Mouse (Mus musculus): ENCODE results near the gene Hnrnph1.
A peak's percentile ranks its signal among the peaks of the same experiment; 100 is the strongest.
"Not testable (repeated sequence)": the region's sequence is repeated elsewhere in the genome, so short reads cannot be mapped to it uniquely, and the experiment has no call there.

The Hnrnph1 gene

DNA sequence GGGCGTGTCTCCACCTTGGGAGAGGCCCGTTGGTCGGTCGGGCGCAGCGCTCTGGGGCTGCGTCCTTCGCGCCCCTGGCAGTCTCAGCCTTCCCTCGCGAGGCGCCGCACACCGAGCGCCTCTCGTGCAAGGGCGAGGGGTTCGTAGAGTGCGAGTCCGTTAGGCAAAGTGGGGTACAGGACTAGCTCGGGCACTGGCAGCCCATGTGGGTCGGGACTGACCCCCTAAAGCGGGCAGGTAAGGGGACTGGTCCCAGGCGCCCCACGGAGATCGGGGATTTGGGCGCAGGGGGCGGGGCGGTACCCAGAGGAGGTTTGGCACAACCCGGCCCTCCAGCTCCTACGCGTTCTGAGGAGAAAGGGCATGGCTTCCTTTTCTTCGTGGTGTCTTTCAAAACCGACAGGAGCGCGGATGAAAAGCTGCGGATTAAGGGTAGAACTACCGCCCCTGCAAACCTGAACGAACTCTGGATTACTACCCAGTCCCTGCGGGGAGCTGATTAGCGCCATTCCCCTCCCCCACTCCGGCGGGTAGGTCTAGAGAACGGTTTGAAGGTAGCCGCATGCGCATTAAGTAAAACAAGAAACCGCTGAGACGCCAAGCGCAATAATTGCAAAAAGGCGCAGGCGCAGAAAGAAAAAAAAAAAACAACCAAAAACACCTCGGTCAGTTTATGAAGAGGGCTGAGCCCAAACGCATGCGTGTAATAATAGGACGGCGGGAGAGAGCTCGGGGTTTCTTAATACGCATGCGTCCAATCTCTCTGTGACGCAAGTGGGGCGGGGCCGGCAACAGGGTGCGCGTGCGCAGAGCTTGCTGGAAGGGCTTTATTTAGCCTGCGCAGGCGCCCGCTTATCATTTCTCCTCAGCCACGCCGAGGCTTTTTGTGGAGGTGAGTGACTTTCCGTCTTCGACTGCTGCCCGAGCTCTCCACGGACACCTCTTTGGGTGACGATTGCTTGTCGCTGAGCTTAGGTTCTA is at the start of gene Hnrnph1:
Hnrnph1 (plus strand) TSS at position 80 of the 981 bp plus-strand sequence.
- peak; percentile 99 for DNase-seq

DNA sequence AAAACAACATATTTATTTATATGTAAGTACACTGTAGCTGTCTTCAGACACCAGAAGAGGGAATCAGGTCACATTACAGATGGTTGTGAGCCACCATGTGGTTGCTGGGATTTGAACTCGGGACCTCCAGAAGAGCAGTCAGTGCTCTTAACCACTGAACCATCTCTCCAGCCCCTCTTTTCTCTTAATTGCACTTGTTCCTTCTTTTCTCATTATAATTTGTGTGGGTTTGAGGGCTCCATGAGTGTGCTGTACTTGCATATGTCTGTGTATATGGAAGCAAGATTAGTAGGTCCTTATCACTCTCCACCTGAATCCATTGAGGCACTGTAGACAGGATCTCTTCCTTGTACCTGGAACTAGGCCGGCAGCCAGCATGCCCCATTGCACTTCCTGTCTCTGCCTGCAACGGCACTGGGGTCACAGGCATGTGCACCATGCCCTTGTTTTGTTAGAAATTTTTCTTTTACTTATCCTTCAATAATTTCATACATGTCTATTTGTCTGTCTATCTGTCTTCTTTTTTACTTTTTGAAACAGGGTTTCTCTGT is 48.6 kb upstream of the Hnrnph1 start:
- DNase-seq = no peak

DNA sequence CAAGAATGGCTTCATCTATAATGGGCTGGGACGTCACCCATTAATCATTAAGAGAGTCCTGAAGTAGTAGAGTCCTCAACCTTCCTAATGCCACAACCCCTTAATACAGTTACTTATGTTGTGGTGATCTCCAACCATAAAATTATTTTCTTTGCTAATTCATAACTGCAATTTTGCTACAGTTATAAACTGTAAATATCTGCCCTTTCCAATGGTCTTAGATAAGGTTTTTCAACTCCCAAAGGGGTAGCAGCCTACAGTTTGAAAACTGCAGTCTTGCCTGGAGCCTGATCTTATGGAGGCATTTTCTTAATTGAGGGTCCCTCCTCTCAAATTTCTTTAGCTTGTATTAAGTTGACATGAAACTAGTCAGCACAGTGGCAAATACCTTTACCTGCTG is 47.4 kb upstream of the Hnrnph1 start:
- DNase-seq = no peak

DNA sequence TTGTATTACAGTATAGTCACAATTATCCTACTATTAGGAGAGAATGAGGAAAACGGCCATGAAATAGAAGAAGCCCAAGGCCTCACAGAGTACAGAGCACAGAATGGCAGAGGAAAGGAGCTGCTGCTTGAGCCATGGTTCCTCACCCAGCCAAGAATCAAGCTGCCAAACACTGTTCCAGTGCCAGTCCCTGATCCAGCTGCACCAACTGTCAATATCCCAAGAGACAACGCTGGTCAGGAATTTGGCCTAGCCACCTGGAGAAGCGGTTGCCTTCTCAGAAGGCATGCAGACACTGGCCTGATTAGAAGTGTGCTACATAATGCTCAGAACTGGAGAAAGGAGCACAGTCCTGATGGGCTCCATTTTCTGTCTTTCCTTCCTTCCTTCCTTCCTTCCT is 43.6 kb upstream of the Hnrnph1 start:
- DNase-seq = no peak

DNA sequence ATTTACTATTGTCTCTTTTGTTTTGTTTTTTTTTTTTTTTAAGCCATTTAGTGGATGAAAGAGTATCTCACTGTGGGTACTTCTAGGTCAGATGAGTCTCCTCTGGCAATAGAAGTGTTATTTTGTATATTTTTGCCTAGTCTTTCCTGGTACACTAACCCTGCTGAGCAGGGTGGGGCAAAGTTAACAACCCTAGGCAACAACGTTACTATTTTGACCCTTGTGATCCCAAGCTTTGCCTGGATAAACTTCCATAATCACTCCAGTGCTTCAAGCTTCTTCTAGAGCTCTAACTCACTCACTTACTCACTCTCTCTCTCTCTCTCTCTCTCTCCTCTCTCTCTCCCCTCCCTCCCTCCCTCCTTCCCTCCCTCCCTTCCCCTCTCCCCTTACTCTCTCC is 40.7 kb upstream of the Hnrnph1 start:
- no peak for DNase-seq

DNA sequence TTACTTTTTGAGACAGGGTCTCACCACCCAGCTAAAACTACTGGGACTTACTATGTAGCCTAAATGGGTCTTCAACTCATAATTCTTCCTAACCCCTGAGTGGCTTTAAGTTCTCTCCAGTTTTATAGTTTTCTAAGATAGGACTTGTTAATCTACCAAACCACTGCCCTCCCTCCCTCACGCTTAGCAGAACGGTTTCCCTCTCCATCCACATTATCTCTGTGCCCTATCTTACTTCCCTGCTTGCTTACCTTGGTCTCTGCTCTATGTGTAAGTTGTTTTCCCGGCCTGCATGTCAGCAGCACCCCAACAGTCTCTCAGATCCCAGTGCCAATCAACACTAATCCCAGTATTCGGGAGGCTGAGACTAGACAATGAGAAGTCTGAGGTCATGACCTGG is 39.9 kb upstream of the Hnrnph1 start:
- no peak for DNase-seq

DNA sequence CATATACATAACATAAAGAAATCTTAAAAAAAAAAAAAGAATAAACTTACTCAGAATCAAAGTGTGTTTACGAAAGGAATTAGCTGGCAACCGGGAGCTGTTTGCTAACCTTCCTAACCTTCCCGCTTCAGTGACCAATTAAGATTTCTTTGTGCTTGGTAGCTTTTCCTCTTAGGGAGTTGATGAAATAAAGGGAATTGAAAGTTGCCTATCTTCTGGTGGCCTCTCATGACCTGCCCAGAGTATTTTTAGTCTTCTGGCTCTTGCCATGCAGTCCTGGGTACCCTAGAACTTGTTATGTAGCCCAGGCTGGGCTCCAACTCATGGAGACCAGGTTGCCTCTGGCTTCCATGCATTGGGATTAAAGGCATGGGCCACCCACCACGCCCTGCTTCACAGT is 31.3 kb upstream of the Hnrnph1 start:
- no peak for DNase-seq

DNA sequence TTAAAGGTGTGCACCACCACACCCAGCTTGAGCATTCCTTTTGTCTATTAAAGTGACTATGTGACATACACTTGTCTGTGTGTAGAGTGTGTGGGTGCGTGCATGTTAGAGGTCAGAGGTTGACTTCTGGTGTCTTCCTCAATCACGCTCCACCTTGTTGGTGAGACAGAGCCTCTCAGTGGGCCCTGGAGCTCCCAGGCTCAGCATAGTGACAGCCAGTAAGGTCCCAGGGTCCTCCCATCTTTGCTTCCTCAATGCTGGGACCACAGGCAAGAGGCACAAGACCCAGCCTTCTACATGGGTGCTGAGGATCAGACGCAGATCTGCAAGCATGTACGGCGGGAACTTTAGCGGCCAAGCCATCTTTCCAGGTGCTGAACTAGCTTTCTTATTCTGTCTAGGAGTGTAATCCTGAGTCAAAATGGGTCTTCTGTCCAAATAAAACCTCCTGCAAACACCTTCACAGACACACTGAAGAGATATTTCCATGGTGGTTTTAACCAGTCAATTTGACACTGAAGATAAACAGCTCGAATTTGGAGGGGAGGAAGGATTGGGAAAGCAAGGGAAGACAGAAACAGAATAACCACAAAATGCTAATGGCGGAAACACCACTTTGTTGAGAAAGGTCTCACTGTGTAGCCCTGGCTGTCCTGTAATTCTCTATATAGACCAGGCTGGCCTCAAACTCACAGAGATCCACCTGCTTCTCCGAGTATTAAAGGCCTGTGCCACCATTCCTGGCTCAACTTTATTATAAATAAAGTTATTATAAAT is 30.3 kb upstream of the Hnrnph1 start:
- no peak for DNase-seq

DNA sequence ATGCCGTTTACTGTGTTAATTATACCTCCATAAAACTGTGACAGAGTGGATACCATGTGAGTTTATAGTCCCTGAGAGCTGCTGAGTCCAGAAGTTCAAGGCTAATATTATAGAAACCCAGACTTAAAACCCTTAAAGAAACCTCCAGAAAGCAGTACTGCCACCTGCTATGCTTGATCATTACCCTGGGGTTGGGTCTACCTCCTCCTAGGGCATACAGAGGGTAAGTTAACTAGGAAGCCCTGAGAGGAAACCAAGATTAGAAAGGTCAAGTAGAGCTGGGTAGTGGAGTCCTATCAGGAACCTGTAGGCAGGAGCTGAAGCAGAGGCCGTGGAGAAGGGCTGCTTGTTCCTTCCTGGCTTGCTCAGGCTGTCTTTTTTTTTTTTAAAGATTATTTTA is 24.6 kb upstream of the Hnrnph1 start:
- DNase-seq = no peak

DNA sequence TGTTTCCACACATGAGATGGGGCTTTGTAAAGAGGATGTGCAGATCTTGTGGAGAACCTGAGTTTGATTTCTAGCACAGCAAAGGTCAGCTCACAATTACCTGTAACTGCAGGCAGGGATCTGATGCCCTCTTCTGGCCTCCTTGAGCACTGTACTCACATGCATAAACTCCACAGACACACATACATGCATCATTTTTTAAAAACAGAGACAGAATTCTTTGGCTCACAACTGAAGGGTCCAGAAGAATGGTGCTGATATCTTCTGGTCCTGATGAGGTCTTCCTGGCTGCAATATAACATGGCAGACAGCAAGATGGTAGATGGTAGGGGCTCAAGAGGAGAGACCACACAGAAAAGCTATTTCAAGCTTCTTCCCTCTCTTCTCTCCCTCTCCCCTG is 22.6 kb upstream of the Hnrnph1 start, which contains the start of gene Cby3:
Cby3 (plus strand) TSS at position 301 of the 400 bp plus-strand sequence.
- no peak for DNase-seq

DNA sequence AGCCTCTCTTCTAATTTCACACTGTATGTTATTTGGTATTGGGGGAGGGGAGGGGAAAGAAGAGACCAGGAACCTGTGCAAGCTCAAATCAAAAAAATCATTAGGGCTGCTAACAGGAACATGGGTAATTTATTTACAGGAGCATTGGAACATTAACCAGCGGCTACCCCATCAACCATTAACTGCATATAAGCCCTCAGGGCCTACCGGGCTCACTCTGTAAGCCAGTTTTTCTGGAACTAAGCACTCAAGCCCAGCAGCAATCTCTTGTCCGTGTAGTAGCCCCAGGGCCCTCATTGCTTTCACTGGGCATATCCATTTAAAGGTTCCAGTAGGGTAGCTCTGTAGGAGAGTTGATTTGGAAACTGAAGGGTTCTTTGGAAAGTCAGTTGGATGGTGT is 21.9 kb upstream of the Hnrnph1 start:
- DNase-seq = no peak

DNA sequence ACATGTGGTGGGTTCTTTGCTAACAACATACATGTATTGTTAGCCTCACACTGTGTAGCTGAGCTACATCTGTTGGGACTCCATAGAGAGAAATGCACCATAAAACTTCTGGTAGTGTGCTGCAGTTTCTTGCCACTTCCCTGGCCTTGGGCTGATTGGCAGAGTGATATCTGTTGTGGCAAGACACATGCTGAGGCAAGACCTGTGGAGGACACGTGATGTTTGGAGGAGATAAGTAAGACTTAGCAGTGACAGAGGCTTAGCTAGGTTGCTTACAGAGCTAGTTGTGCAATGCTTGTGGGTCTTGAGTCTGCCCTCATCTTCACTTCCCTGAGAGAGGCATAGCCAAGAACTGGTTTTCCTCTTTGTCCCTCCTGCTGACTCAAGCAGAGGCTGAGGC is 21.4 kb upstream of the Hnrnph1 start:
- no peak for DNase-seq

DNA sequence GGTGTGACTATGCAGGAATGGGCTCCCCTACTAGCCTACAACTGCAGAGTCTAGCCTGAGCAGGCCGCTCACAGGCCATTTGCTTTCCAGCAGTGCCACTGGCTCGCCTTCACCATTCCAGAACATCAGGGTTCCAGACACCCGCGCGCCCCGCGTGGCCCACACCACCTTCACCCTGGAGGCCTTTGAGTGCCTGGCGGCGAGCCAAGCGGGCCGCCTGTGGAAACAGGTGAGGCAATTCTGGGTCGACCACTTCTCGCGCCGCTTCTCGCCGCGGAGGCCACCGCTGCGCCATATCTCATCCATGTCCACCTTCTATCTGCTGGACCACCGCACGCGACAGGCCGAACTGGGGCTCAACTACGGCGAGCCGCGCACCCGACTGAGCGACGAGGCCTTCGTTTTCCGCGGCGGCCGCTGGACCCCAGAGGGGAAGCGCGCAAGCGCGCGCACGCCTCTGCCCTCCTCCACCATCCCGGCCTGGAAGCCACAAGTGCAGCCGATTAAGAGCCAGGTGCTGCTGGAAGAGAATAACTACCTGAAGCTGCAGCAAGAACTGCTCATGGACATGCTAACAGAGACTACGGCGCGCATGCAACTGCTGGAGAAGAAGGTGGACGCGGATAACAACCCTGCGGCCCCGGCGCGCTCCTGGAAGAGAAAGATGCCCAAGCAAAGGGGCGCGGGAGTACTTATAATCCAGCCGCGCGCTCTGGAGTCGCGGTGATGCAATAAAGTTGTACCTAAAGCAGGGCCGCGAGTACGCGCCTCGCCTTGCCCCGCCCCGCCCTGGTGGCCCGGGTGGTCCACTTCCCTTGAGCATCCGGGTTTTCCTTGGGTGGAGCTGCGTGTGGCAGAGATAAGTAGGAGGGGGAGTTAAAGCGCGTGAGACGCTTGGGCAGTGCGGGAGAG is 17.6 kb upstream of the Hnrnph1 start:
- DNase-seq = peak; percentile 83

DNA sequence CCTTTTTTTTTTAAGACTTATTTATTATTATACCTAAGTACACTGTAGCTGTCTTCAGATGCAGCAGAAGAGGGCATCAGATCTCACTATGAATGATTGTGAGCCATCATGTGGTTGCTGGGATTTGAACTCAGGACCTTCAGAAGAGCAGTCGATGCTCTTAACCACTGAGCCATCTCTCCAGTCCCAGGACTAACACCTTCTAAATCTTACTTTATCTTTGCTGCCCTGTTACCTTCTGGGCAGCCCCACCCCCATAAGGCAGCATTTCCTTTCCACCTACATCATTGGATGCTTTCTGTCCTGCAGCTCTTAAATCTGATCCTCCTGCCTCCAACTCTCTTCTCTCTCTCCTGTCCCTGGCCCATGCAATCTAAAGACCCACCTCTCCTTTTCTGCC is 15.5 kb upstream of the Hnrnph1 start:
- DNase-seq = not testable (repeated sequence)

DNA sequence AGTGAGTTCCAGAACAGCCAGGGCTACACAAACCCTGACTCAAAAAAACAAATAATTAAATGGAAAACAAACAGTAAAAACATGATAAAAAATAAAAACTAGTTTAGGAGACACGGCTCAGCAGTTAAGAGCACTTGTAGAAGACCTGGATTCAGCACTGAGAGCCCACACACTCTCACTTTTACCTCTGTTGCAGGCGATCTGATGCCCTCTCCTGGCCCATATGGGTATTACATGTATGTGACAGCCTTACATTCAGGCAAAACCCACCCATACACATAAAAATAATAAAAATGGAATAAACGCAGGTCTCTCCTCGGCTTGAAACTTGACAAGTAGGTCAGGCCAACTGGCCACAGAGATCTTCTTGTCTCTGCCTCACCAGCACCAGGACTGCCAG is 12.2 kb upstream of the Hnrnph1 start:
- peak; percentile 86 for DNase-seq

DNA sequence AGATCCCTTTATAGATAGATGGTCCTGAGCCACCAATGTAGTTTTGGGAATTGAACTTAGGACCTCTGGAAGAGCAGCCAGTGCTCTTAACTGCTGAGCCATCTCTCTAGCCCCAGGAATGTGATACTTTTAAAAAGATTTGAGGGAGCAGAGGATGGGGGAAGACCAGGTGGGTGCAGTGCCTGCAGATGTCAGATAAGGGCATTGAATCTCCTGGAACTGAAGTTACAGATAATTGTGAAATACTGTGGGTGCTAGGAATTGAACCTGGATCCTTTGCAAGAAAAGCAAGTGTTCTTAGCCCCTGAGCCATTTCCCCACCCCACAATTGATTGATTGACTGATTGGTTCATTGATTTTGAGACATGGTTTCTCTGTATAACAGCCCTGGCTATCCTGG is 11.5 kb upstream of the Hnrnph1 start:
- DNase-seq = no peak

DNA sequence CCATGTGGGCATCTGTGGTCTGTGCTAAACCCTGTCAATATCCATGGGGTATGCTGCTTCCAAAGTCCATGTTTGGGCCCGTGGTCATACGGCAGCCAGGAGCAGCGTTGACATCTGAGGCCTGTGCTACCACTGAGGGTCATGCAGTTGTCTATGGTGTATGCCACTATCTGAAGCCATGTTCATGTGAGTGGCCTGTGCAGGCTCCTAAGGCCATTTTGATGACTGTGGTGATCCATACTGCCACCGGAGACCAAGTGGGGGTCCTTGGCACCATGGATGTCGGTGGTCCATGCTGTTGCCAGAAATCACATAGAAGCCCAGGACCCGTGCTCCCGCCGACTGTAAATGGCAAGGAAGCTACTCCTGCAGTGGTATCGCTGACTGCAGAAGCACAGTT is 9.3 kb upstream of the Hnrnph1 start:
- DNase-seq = no peak

DNA sequence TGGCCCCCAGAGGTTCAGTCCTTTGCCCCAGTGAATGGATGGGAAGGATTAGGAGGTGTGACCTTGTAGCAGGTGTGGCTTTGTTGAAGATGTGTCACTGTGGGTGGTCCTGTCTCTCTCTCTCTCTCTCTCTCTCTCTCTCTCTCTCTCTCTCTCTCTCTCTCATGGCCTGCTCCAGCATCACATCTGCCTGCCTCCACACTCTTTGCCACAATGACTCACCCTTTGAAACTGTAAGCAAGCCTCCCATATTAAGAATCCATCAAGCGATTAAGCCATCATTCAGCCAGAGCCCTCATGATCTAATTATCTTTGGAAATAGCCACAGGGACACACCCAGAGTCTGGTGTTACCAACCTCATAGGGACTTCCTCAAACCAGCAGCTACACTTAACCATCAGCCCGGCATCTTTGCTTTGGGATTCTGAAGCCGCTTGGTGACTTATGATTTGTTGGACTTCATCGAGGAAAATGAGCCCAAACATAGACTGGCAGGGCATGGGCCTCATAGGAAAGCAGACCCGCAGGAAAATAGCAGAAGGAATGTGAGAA is 7.4 kb upstream of the Hnrnph1 start:
- DNase-seq = no peak

DNA sequence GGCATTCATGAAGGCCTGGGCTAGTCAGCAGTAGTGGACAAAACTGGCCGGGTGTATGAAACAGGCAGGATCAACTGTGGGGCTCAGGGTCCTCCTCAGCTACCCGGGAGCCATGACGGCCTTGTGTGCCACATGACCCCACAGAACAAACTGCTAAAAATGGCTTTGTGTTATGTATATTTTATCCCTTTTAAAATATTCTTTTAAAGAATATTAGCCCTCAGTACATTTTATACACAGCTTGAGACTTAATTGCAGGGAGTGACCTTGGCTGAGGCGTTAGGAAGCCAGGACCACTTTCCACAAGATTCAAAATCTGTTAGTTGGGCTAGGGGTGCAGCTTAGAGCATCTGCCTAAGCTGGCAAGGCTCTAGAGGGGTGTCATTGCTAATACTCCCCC is 5.8 kb upstream of the Hnrnph1 start:
- no peak for DNase-seq

DNA sequence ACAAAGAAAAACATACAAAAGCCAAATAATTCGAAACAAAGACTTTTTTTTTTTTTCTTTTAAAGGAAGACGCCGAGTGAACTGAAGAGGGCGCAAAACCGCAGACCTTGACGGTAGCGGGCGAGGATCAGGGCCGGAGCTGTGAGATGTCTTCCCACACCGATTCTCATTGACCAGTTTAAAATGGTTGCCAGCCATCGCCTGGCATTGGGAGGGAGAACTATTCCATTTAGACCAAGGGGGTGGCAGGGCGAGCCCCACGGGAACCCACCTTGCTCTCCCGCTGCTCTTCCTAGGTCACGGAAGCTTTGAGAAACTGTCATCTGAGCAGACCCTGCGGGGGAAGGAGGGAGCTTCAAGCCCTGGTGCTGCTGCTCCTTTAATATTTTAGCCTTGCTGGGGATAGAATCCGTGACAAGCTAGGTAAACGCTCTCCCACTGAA is 5.4 kb upstream of the Hnrnph1 start:
- peak; percentile 87 for DNase-seq

DNA sequence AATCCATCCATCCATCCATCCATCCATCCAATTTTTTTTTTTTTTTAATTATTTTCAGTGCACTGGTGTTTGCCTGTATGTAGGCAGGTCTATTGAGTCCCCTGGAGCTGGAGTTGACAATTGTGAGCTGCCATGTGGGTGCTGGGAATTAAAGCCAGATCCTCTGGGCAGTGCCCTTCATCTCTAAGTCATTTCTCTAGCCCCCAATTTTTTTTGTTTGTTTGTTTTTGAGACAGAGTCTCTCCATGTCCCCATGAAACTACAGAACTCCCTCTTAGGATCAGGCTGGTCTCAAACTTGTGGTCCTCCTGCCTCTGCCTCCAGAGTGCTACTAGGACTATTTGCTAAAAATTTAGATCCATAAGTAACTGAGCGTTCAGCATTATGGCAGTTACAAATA is 4.9 kb upstream of the Hnrnph1 start:
- no peak for DNase-seq

DNA sequence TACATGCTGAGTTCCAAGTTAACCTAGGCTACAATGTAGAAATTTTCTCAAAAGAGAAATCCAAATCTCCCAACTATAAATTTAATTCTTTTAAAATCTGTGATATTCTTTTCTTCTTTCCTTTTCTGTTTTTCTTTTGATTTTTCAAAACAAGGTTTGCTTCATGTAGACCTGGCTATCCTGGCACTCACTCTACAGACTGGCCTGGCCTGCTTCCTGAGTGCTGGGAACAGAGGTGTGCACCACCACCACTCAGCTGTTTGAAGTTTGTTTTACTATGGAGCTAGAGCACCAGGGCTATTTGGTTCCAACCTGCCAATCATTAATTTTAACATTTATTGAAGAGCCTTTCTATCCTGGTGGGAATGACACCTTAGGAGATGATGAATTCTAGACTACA is 3.7 kb upstream of the Hnrnph1 start:
- DNase-seq = no peak

Measured in retina, postnatal 1 day (tissue).